Mouse (Mus musculus) CH12.LX (cell line): ENCODE measurements around the gene Lonp2. TPM values are rescaled to one million over a fixed set of nuclear protein-coding genes. Genes with fewer than 3 reads are reported as not detected.

Source experiments
- DNase-seq: peaks from one replicate; pipeline ENCODE4 v3.0.0-alpha.2; 2013; ENCODE audit errors: extremely low read depth
- H3K27ac ChIP-seq: 2 replicates; pipeline ENCODE4 v1.5.1; 2012; ENCODE audit warnings: low read depth, mild to moderate bottlenecking, control low read depth, moderate library complexity; ENCODE audit not compliant: insufficient read depth
- H3K27me3 ChIP-seq: replicated peaks from 2 replicates; pipeline ENCODE3; 2012; ENCODE audit warnings: inconsistent platforms
- H3K36me3 ChIP-seq, 2 experiments: replicated peaks in 1 of 2; 2 replicates each; pipeline versions ENCODE3 to v1.6.1; 2012; ENCODE audit warnings: inconsistent platforms in 1 of 2, low read length in 1 of 2, mild to moderate bottlenecking in 1 of 2, mixed read lengths in 1 of 2, moderate library complexity in 1 of 2; ENCODE audit not compliant: control insufficient read depth in 1 of 2, insufficient read depth in 1 of 2
- H3K4me1 ChIP-seq, 2 experiments: 2 replicates each; pipeline ENCODE4 v1.6.1; 2012; ENCODE audit warnings: inconsistent platforms in 1 of 2, moderate library complexity in 1 of 2; ENCODE audit not compliant: insufficient read depth in 2 of 2, control insufficient read depth in 1 of 2
- H3K4me2 ChIP-seq: 2 replicates; pipeline ENCODE4 v1.6.1; 2012; ENCODE audit warnings: low read depth, mild to moderate bottlenecking, control low read depth; ENCODE audit not compliant: poor library complexity, insufficient read depth, severe bottlenecking
- H3K4me3 ChIP-seq, 3 experiments: fragments of 150-350 bp in 1 of 3; sonication (generic) in 1 of 3; replicated peaks in 1 of 3; 2 replicates each; pipeline versions ENCODE3 to v1.5.1; 2011 to 2012; ENCODE audit warnings: low read depth in 2 of 3, low read length in 2 of 3, mild to moderate bottlenecking in 2 of 3, moderate library complexity in 2 of 3, control low read depth in 1 of 3, improper control_type of control experiment in 1 of 3, inconsistent platforms in 1 of 3, mixed read lengths in 1 of 3; ENCODE audit not compliant: poor library complexity in 1 of 3
- H3K79me2 ChIP-seq: replicated peaks from 2 replicates; pipeline ENCODE4 v1.6.1; 2012; ENCODE audit warnings: mild to moderate bottlenecking, moderate library complexity; ENCODE audit not compliant: control insufficient read depth, poor library complexity, insufficient read depth, severe bottlenecking; ENCODE audit errors: extremely low read depth
- H3K9ac ChIP-seq: 2 replicates; pipeline ENCODE4 v1.6.1; 2012; ENCODE audit warnings: low read depth, mild to moderate bottlenecking, control low read depth, moderate library complexity; ENCODE audit not compliant: insufficient read depth
- H3K9me3 ChIP-seq: replicated peaks from 2 replicates; pipeline ENCODE3; 2012; ENCODE audit warnings: low read length, inconsistent platforms, mixed read lengths
- CHD1 ChIP-seq: IDR thresholded peaks from 2 replicates; pipeline ENCODE4 v1.6.1; 2012; ENCODE audit warnings: low read depth, low read length, improper control_type of control experiment, inconsistent platforms
- E2F4 ChIP-seq: IDR thresholded peaks from 2 replicates; pipeline ENCODE4 v1.6.1; 2011; ENCODE audit warnings: low read depth, low read length, improper control_type of control experiment; ENCODE audit not compliant: insufficient replicate concordance
- ELF1 ChIP-seq: IDR thresholded peaks from 2 replicates; pipeline ENCODE4 v1.6.1; 2014; ENCODE audit warnings: low read depth, mild to moderate bottlenecking, inconsistent platforms, low read length, improper control_type of control experiment
- EP300 ChIP-seq: IDR thresholded peaks from 2 replicates; pipeline ENCODE4 v1.6.1; 2011; ENCODE audit warnings: low read length, improper control_type of control experiment
- ETS1 ChIP-seq: conservative IDR thresholded peaks from 2 replicates; pipeline ENCODE4 v1.6.1; 2012; ENCODE audit warnings: low read depth, mild to moderate bottlenecking, inconsistent platforms, low read length, improper control_type of control experiment, moderate library complexity
- HCFC1 ChIP-seq: IDR thresholded peaks from 2 replicates; pipeline ENCODE4 v1.6.1; 2012; ENCODE audit warnings: low read depth, mild to moderate bottlenecking, inconsistent platforms, low read length, improper control_type of control experiment
- IRF4 ChIP-seq: IDR thresholded peaks from 2 replicates; pipeline ENCODE4 v1.6.1; 2014; ENCODE audit warnings: low read depth, mild to moderate bottlenecking, inconsistent platforms, low read length, improper control_type of control experiment
- MAFK ChIP-seq: IDR thresholded peaks from 2 replicates; pipeline ENCODE4 v1.6.1; 2011; ENCODE audit warnings: low read length, improper control_type of control experiment; ENCODE audit not compliant: insufficient replicate concordance
- MXI1 ChIP-seq: IDR thresholded peaks from 2 replicates; pipeline ENCODE4 v1.6.1; 2011; ENCODE audit warnings: mild to moderate bottlenecking, low read depth, low read length, improper control_type of control experiment
- MYC ChIP-seq: IDR thresholded peaks from 2 replicates; pipeline ENCODE4 v1.6.1; 2011; ENCODE audit warnings: low read depth, mild to moderate bottlenecking, improper control_type of control experiment, low read length
- PAX5 ChIP-seq: IDR thresholded peaks from 2 replicates; pipeline ENCODE4 v1.6.1; 2012; ENCODE audit warnings: low read length, inconsistent platforms, mixed read lengths
- RCOR1 ChIP-seq: conservative IDR thresholded peaks from 2 replicates; pipeline ENCODE4 v1.6.1; 2012; ENCODE audit warnings: low read depth, mild to moderate bottlenecking, inconsistent platforms, low read length, improper control_type of control experiment
- TCF12 ChIP-seq: IDR thresholded peaks from 2 replicates; pipeline ENCODE4 v1.6.1; 2014; ENCODE audit warnings: low read depth, mild to moderate bottlenecking, inconsistent platforms, low read length, improper control_type of control experiment
- USF1 ChIP-seq: IDR thresholded peaks from 2 replicates; pipeline ENCODE4 v1.6.1; 2014; ENCODE audit warnings: low read depth, mild to moderate bottlenecking, inconsistent platforms, low read length, improper control_type of control experiment
- ZC3H11A ChIP-seq: IDR thresholded peaks from 2 replicates; pipeline ENCODE4 v1.6.1; 2012; ENCODE audit warnings: low read depth, mild to moderate bottlenecking, inconsistent platforms, low read length, improper control_type of control experiment
- ZMIZ1 ChIP-seq: IDR thresholded peaks from 2 replicates; pipeline ENCODE4 v1.6.1; 2012; ENCODE audit warnings: low read depth, mild to moderate bottlenecking, inconsistent platforms, low read length, improper control_type of control experiment
- ZNF384 ChIP-seq: IDR thresholded peaks from 2 replicates; pipeline ENCODE4 v1.6.1; 2012; ENCODE audit warnings: low read depth, low read length, improper control_type of control experiment, inconsistent platforms
- dilution Hi-C: fragments of 300-500 bp; cut with MboI; formaldehyde crosslinking; loops from 2 replicates; pipeline ENCODE4 v1.14.3; 2020; ENCODE audit warnings: low sequenced_read_pairs; ENCODE audit not compliant: extremely low pct_unique_long_range_greater_than_20kb, extremely low pct_ligation_motif_present
- in situ Hi-C: fragments of 300-500 bp; cut with MboI; formaldehyde crosslinking; loops from 3 replicates; pipeline ENCODE4 v1.14.3; 2019; ENCODE audit warnings: low sequenced_read_pairs, low pct_ligation_motif_present, low pct_unique_long_range_greater_than_20kb, mixed read lengths
- polyA plus RNA-seq: library from polyadenylated mRNA; unstranded; fragments of >175 nt; gene quantifications from 2 replicates; pipeline ENCODE4 v1.2.1, GENCODE M21; 2012; ENCODE audit warnings: low read depth; ENCODE audit not compliant: insufficient read length
- total RNA-seq, 2 experiments: library from RNA; depleted of rRNA; stranded (reverse); fragments of 300-350 nt in 1 of 2; fragments of >200 nt in 1 of 2; gene quantifications; 2 replicates each; pipeline ENCODE4 v1.2.3; 2012 to 2014

The Lonp2 gene
- total and polyA plus RNA-seq, 3 experiments, result 25.6 to 27.8 (median 26.4) TPM

- H3K9me3 ChIP-seq, result no peaks in the 10 kb centered on the region
- no peaks in the 10 kb centered on the region for H3K79me2 ChIP-seq
- in situ Hi-C loops, result no loop called here
- H3K9ac ChIP-seq, result no peak overlapping the region
- H3K4me3 ChIP-seq, result no peak overlapping the region
- no peak overlapping the region for H3K27ac ChIP-seq
- dilution Hi-C loops, result no loop called here
- TF ChIP-seq PAX5 (no peak), USF1 (no peak), ZMIZ1 (no peak), ETS1 (no peak), MYC (no peak), CHD1 (no peak)
- peaks cover 0 to 8% of the 10 kb centered on the region in 2 experiments; a peak in 3 of 4 replicates for H3K4me1 ChIP-seq
- no peaks in the 10 kb centered on the region for H3K27me3 ChIP-seq
- peaks cover 11 to 41% of the 10 kb centered on the region in 2 experiments for H3K36me3 ChIP-seq
- no peak overlapping the region for H3K4me2 ChIP-seq
- no peak for DNase-seq
Observed at GRCm38 (mm10) chr8:86721490-86721889, 97.6 kb downstream of the Lonp2 start.

- H3K4me1 ChIP-seq, result no peaks in the 10 kb centered on the region; a peak in 1 of 4 replicates
- TF ChIP-seq ELF1, result no peak
- TF ChIP-seq, all 38 proteins: peak for 0
- Histone ChIP-seq H3K27me3 (no peaks in the 10 kb centered on the region), H3K9ac (no peak overlapping the region), H3K9me3 (no peaks in the 10 kb centered on the region), H3K27ac (no peak overlapping the region), H3K4me2 (no peak overlapping the region), H3K4me3 (no peak overlapping the region), H3K36me3 (peaks cover 9 to 30% of the 10 kb centered on the region in 2 experiments), H3K79me2 (peaks cover 6% of the 10 kb centered on the region; the same call in 1 of the 2 replicates)
- in situ Hi-C loops, result no loop called here
- dilution Hi-C loops, result no loop called here
- DNase-seq, result no peak
Observed at GRCm38 (mm10) chr8:86726959-86727358, 103.1 kb downstream of the Lonp2 start.

GRCm38 (mm10) chr8:86728224-86728950 lies 104.5 kb downstream of the Lonp2 start:
- Histone ChIP-seq H3K9me3 (no peaks in the 10 kb centered on the region), H3K9ac (no peak overlapping the region), H3K4me1 (no peaks in the 10 kb centered on the region; a peak in 1 of 4 replicates), H3K27me3 (no peaks in the 10 kb centered on the region), H3K4me3 (no peak overlapping the region), H3K36me3 (peaks cover 8 to 21% of the 10 kb centered on the region in 2 experiments), H3K4me2 (no peak overlapping the region), H3K27ac (no peak overlapping the region), H3K79me2 (peaks cover 6% of the 10 kb centered on the region; the same call in 1 of the 2 replicates)
- dilution Hi-C loops, result no loop called here
- TF ChIP-seq ZMIZ1 (no peak), EP300 (no peak), TCF12 (no peak), HCFC1 (no peak), MXI1 (no peak), ETS1 (no peak), MAFK (no peak), ZC3H11A (no peak), ZNF384 (no peak), E2F4 (no peak), RCOR1 (no peak), IRF4 (no peak)
- no peak for DNase-seq
- in situ Hi-C loops, result no loop called here
